14 mouse cellular contexts compared by ENCODE assay signal in genomic region chr5:134427664-134428063, GRCm38 (mm10). TPM values are rescaled to one million over a fixed set of nuclear protein-coding genes. Genes with fewer than 3 reads are reported as not detected.
DNase-seq lines count a peak whose midpoint lies in the region; ATAC-seq lines count a peak whose summit lies in the region.
"Had no signal": no experiment of that assay in that cellular context is flagged by ENCODE, and none has a peak within 500 bp of the region (broad histone marks: within the 10 kb centered on the region; RNA-seq: fewer than 3 reads in every experiment).

No protein-coding gene starts in this region.

- peak; percentile 88 for DNase-seq in right cerebral cortex, adult 18-20 months
- no peak for DNase-seq in right cerebral cortex, postnatal 4 days
- DNase-seq in layer of hippocampus, adult 11-12 months (ENCODE audit: low spot score): peak; percentile 53
- peak; percentile 37 to 90 for DNase-seq in left cerebral cortex, adult 9 months (ENCODE audit: low spot score in 2 of 2)
- peak; percentile 75 for DNase-seq in telencephalon, adult 2 months (ENCODE audit: low read depth, low spot score)
- no peak for DNase-seq in adrenal gland, adult 2 months
- no peak for DNase-seq in adrenal gland, postnatal 4 days (ENCODE audit: low spot score in 2 of 2)
- DNase-seq: cerebellum, adult 9-11 months; heart, postnatal 10 days; kidney, postnatal 36 days; liver; thymus, adult 2 months had no signal

- ATAC-seq in inflammation-experienced regulatory T-cells, adult 6 months: no peak
- ATAC-seq: activated CD4-positive, CD25-positive, alpha-beta regulatory T cell, adult 4 months had no signal

RNA-seq across cellular contexts. Expression of gene Gtf2ird1, which starts 28.9 kb away (rescaled TPM):
- polyA plus RNA-seq in inflammation-experienced regulatory T-cells, adult 6 months (2017; shearing (Covaris generic)): 10 to 100 TPM in 1 of 3 experiments, 1 to 10 TPM in 2; 3.5 to 12.4 (median 5.7) TPM
- total RNA-seq in adrenal gland, adult 2 months (2021): 10 to 100 TPM; 51.6 to 66.0 TPM
- polyA plus RNA-seq in adrenal gland, adult 2 months (2012; rRNA removed): 21.2 and 21.3 TPM in 2 replicates
- total RNA-seq in adrenal gland, postnatal 4 days (2021): 100 to 1,000 TPM in 1 of 2 experiments, 10 to 100 TPM in 1; 93.5 to 104 TPM

Comparison
In these comparisons a context has a peak if more than half of its experiments do, and no peak if none do; other contexts are left out.
1. DNase-seq: peak in right cerebral cortex, adult 18-20 months (single experiment), layer of hippocampus, adult 11-12 months (single experiment), left cerebral cortex, adult 9 months (2 of 2) and telencephalon, adult 2 months (single experiment); none in right cerebral cortex, postnatal 4 days (single experiment), adrenal gland, adult 2 months (single experiment) and adrenal gland, postnatal 4 days (0 of 2).